Mouse (Mus musculus): ENCODE measurements around the gene Exoc3l4.

- TF ChIP-seq CTCF (IDR thresholded peaks at IDR 0.05 in 2 of 3, conservative IDR thresholded peaks at IDR 0.05 in 1 of 3; ENCODE audit: control insufficient read depth in 1 of 3, insufficient read depth in 1 of 3, low read depth in 2 of 3, low read length in 3 of 3, poor library complexity in 1 of 3, severe bottlenecking in 1 of 3) (no peak), E2F4 (IDR thresholded peaks at IDR 0.05; ENCODE audit: borderline replicate concordance, low read depth, low read length) (no peak), EP300 (IDR thresholded peaks at IDR 0.05; ENCODE audit: low read depth in 1 of 2, low read length in 2 of 2) (peak; percentile 94 to 97), BHLHE40 (IDR thresholded peaks at IDR 0.05; ENCODE audit: borderline replicate concordance, low read depth, low read length) (peak; percentile 34; the same call in 1 of the 2 replicates), TBP (IDR thresholded peaks at IDR 0.05; ENCODE audit: low read depth, low read length) (peak; percentile 78), RCOR1 (IDR thresholded peaks at IDR 0.05; ENCODE audit: low read depth, low read length) (peak; percentile 77), POLR2A (IDR thresholded peaks at IDR 0.05; ENCODE audit: control insufficient read depth in 1 of 2, insufficient read depth in 1 of 2, low read depth in 1 of 2, low read length in 2 of 2, poor library complexity in 1 of 2) (peak in 1 of 2 experiments; percentile 65; a peak in 2 of 4 replicates), GATA1 (IDR thresholded peaks at IDR 0.05; ENCODE audit: low read depth, low read length) (peak; percentile 95), TAL1 (IDR thresholded peaks at IDR 0.05; ENCODE audit: low read length) (peak; percentile 94), GABPA (IDR thresholded peaks at IDR 0.05; ENCODE audit: low read depth, low read length) (no peak), USF2 (IDR thresholded peaks at IDR 0.05; ENCODE audit: borderline replicate concordance in 1 of 2, insufficient read depth in 1 of 2, low read depth in 1 of 2, low read length in 2 of 2) (no peak), ETS1 (IDR thresholded peaks at IDR 0.05; ENCODE audit: low read depth, low read length) (peak; percentile 84), MAX (IDR thresholded peaks at IDR 0.05; ENCODE audit: low read length) (no peak; the same call in 1 of the 2 replicates), ELF1 (IDR thresholded peaks at IDR 0.05; ENCODE audit: low read depth, low read length) (peak; percentile 71; the same call in 1 of the 2 replicates)
Observed at GRCm38 (mm10) chr12:111443011-111443870, 26.4 kb downstream of the Exoc3l4 start.
